Mouse (Mus musculus) neural tube, embryonic 11.5 days (tissue): ENCODE measurements around the gene Rab40c. TPM values are rescaled to one million over a fixed set of nuclear protein-coding genes. Genes with fewer than 3 reads are reported as not detected.
A peak's percentile ranks its signal among the peaks of the same experiment; 100 is the strongest.

Experiments used
- ATAC-seq: fragments of 200-750 bp; cut with Nextera tagmentation; 2 replicates; pipeline ENCODE4 v1.8.0; 2017; ENCODE audit warnings: moderate number of reproducible peaks, mild to moderate bottlenecking, moderate TSS enrichment, moderate library complexity; ENCODE audit not compliant: insufficient read depth, low FRiP score, low TSS enrichment
- DNase-seq: peaks from one replicate; pipeline ENCODE4 v3.0.0-alpha.2; 2015; ENCODE audit warnings: low spot score
- H3K27ac ChIP-seq: fragments of 300-500 bp; sonication (generic); 2 replicates; pipeline ENCODE4 v1.5.1; 2014; ENCODE audit warnings: low read depth, mild to moderate bottlenecking, low read length
- H3K27me3 ChIP-seq: fragments of 300-500 bp; sonication (generic); 2 replicates; pipeline ENCODE4 v1.6.1; 2014; ENCODE audit warnings: mild to moderate bottlenecking, low read length, mixed read lengths; ENCODE audit not compliant: control insufficient read depth, insufficient read depth
- H3K36me3 ChIP-seq: fragments of 300-500 bp; sonication (generic); 2 replicates; pipeline ENCODE4 v1.6.1; 2014; ENCODE audit warnings: mild to moderate bottlenecking, low read length, moderate library complexity, mixed read lengths; ENCODE audit not compliant: control insufficient read depth, insufficient read depth
- H3K4me1 ChIP-seq: fragments of 300-500 bp; sonication (generic); 2 replicates; pipeline ENCODE4 v1.6.1; 2014; ENCODE audit warnings: low read length, mixed read lengths; ENCODE audit not compliant: control insufficient read depth, insufficient read depth
- H3K4me2 ChIP-seq: fragments of 300-500 bp; sonication (generic); 2 replicates; pipeline ENCODE4 v1.6.1; 2014; ENCODE audit warnings: low read depth, mild to moderate bottlenecking, moderate library complexity
- H3K4me3 ChIP-seq: fragments of 300-500 bp; sonication (generic); 2 replicates; pipeline ENCODE4 v1.5.1; 2014; ENCODE audit warnings: low read depth, low read length
- H3K9ac ChIP-seq: fragments of 300-500 bp; sonication (generic); 2 replicates; pipeline ENCODE4 v1.6.1; 2014; ENCODE audit warnings: mild to moderate bottlenecking, low read length
- H3K9me3 ChIP-seq: fragments of 300-500 bp; sonication (generic); 2 replicates; pipeline ENCODE4 v1.6.1; 2016; ENCODE audit warnings: low read length; ENCODE audit not compliant: control insufficient read depth
- WGBS: fragments of 180-500 bp; shearing (Covaris S2); extraction: QIAGEN DNeasy Blood & Tissue Kit; methylation state at CpG from one replicate; pipeline ENCODE4 v1.1.7; 2014; 5-methylcytosine and 5-hydroxymethylcytosine counted together
- polyA plus RNA-seq: library from polyadenylated mRNA; unstranded; fragments of >200 nt; fragmentation: Nextera tagmentation; extraction: Ambion mirVana; gene quantifications from 2 replicates; pipeline ENCODE4 v1.2.1, GENCODE M21; 2014

Rab40c gene
- polyA plus RNA-seq, 1 experiment from 2014 or later = 25.9 TPM

- Histone ChIP-seq H3K27me3 (no peaks in the 10 kb centered on the region), H3K9ac (peak overlapping the region; percentile 98; the same call in 1 of the 2 replicates), H3K27ac (no peak overlapping the region), H3K9me3 (no peaks in the 10 kb centered on the region), H3K4me2 (no peak overlapping the region), H3K4me1 (no peaks in the 10 kb centered on the region), H3K36me3 (0 out of 2 replicates have a peak, but pooled peaks cover 2% of the 10 kb centered on the region), H3K4me3 (no peak overlapping the region)
- WGBS = 91% methylated on average over 2 of the region's 2 CpGs
- DNase-seq (no peak), ATAC-seq (no peak)
These were observed 23.1 kb upstream of the Rab40c start for GRCm38 (mm10) chr17:25942597-25943151.

DNA sequence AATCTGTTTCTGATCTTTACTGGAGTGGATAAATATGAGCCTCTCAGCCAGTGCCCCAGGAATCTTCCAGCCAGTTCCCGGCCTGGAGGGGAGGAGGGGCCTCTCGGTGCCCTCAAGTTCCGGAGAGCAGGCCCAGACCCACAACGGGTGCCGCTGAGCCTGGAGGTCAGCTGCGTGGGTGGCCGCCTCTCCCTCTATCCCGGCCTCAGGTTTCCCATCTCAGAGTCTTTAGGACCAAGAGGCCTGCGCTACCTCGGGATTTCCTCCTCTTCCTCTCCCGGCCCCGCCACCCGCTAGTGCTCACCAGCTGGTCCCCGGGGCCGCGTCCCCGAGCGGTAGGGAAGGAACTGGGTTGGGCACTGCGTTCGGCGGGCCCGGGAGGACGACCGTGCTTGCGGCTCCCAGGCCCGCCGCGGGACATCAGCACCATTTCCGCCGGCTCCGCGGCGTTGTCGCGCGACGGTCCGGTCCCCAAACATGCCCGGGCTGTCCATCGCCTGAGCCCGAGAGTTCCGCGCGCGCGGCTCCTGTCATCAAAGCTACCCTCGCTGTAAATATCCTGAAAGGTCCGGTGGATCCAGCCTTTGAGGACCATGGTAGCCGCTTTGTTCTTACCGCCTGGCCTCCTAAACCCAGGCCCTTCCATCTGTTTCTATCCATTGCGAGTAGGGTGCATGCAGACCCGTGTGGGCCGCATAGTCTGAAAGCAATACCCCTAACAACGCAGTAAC, 22.1 kb upstream of the Rab40c start:
- Histone ChIP-seq H3K4me2 (peak overlapping the region; percentile 65), H3K9me3 (no peaks in the 10 kb centered on the region), H3K9ac (peak overlapping the region; percentile 98), H3K27ac (peak overlapping the region; percentile 79), H3K4me1 (no peaks in the 10 kb centered on the region), H3K4me3 (peak overlapping the region; percentile 84), H3K36me3 (peaks cover 5% of the 10 kb centered on the region), H3K27me3 (no peaks in the 10 kb centered on the region)
- DNase-seq (peak; percentile 81), ATAC-seq (peak; percentile 69; the same call in 1 of the 2 replicates)
- WGBS = 3% methylated on average over 54 of the region's 54 CpGs

DNA sequence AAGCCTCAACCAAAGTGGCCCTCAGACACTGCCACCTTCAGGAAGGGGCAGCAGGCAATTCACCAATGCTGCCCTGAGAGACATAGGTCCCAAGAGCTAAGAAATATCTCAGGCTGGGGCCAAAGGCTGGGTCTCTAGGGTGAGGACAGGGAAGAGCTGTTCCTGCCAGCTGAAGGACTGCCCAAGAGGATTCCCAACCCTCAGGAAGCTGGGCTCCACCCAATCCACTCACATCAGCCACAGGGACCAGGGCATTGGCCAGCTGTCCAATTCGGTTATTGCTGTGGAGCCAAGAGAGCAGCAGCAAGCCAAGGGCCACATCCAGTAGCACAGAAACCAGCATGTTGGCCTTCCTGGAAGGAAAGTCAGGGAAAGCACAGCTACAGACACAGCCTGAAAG, 15.0 kb upstream of the Rab40c start:
- Histone ChIP-seq H3K9me3 (no peaks in the 10 kb centered on the region), H3K4me3 (no peak overlapping the region), H3K9ac (no peak overlapping the region), H3K4me1 (no peaks in the 10 kb centered on the region), H3K4me2 (no peak overlapping the region), H3K36me3 (peaks cover 24% of the 10 kb centered on the region), H3K27me3 (no peaks in the 10 kb centered on the region), H3K27ac (no peak overlapping the region)
- DNase-seq (no peak), ATAC-seq (no peak)
- 88% methylated on average over 1 of the region's 1 CpGs for WGBS

GRCm38 (mm10) chr17:25925348-25925747, 5.8 kb upstream of the Rab40c start:
- ATAC-seq = no peak

DNA sequence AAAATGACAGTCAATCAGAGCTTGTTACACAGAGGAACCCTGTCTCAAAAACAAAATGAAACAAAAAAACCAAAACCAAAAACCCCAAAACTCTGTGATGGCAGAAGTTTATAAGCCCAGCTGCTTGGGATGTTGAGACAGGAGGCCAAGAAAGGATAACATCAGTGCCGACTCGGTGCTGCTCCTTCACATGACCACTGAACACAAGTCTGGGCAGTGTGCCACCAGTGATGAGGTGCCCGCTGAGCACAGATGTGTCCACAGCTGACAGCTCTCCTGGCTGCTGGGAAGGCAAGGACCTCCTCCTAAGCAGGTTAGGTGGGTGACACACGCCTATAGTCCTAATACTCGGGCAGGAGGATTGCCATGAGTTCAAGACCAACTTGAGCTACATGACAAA, 2.6 kb upstream of the Rab40c start:
- DNase-seq (peak; percentile 2), ATAC-seq (no peak)
- H3K36me3 ChIP-seq = peaks cover 2% of the 10 kb centered on the region; the same call in 1 of the 2 replicates
- peaks cover 15% of the 10 kb centered on the region for H3K4me1 ChIP-seq
- no peak overlapping the region for H3K4me2 ChIP-seq
- WGBS = 89% methylated on average over 5 of the region's 5 CpGs
- H3K27ac ChIP-seq = no peak overlapping the region
- no peak overlapping the region for H3K4me3 ChIP-seq
- H3K27me3 ChIP-seq = no peaks in the 10 kb centered on the region
- no peak overlapping the region for H3K9ac ChIP-seq
- H3K9me3 ChIP-seq = no peaks in the 10 kb centered on the region

More at GRCm38 (mm10) chr17:25925348-25925747, 5.8 kb upstream of the Rab40c start:
- Histone ChIP-seq H3K9me3 (no peaks in the 10 kb centered on the region), H3K9ac (no peak overlapping the region), H3K4me3 (no peak overlapping the region), H3K27me3 (no peaks in the 10 kb centered on the region), H3K27ac (no peak overlapping the region), H3K4me1 (peaks cover 5% of the 10 kb centered on the region; the same call in 1 of the 2 replicates), H3K36me3 (peaks cover 16% of the 10 kb centered on the region), H3K4me2 (no peak overlapping the region)
- WGBS = 75% methylated on average over 2 of the region's 2 CpGs
- DNase-seq = peak; percentile 2

- peak overlapping the region; percentile 89 for H3K27ac ChIP-seq
- H3K9me3 ChIP-seq = no peaks in the 10 kb centered on the region
- H3K9ac ChIP-seq = peak overlapping the region; percentile 63
- WGBS = 0% methylated on average over 34 of the region's 40 CpGs
- no peaks in the 10 kb centered on the region for H3K36me3 ChIP-seq
- DNase-seq (peak; percentile 99), ATAC-seq (peak; percentile 98)
- H3K4me3 ChIP-seq = peak overlapping the region; percentile 94
- H3K27me3 ChIP-seq = no peaks in the 10 kb centered on the region
- H3K4me1 ChIP-seq = peaks cover 15% of the 10 kb centered on the region
- peak overlapping the region; percentile 95 for H3K4me2 ChIP-seq
These were observed 487 bp upstream of the Rab40c start for GRCm38 (mm10) chr17:25919786-25920642.

DNA sequence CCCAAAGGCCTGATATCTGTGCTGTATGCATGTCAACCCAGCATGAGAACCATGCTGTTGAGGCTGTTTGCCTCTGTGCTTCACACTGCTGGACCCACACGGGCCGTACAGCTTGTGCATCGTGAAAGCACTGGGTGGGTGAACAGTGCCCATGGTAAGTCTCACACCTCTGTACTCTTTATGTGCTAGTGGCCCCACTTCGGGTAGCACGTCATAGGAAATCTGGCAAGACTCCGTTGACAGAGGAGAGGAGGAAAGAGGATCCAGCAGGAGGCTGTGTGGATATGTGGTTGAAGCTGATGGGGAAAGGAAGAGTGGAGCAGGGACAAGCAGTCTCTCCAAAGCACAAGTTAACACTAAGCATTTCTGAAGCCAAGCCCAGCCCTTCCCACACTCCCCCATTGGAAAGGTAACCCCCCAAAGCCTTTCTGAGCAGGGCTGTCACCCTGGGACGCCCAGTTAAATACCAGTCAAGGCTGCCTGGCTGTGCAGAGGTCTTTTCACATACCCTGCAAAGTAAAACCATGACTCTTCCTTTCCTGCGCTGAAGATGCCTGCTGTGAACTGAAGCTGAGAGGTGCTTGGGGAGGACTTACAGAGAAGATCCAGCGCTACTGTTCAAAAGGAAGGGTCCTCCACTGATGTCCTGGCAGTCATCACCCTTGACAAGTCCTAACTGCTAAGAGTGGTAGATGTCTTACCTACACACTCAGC, 1.3 kb downstream of the Rab40c start:
- Histone ChIP-seq H3K4me2 (peak overlapping the region; percentile 95), H3K27me3 (no peaks in the 10 kb centered on the region), H3K9ac (peak overlapping the region; percentile 80), H3K4me3 (peak overlapping the region; percentile 94), H3K36me3 (no peaks in the 10 kb centered on the region), H3K9me3 (no peaks in the 10 kb centered on the region), H3K4me1 (peaks cover 15% of the 10 kb centered on the region), H3K27ac (no peak overlapping the region)
- no peak for ATAC-seq
- 86% methylated on average over 9 of the region's 9 CpGs for WGBS
- no peak for DNase-seq

GRCm38 (mm10) chr17:25916931-25917647, 2.4 kb downstream of the Rab40c start:
- H3K9me3 ChIP-seq = no peaks in the 10 kb centered on the region
- H3K4me1 ChIP-seq = peaks cover 15% of the 10 kb centered on the region
- no peak overlapping the region for H3K9ac ChIP-seq
- no peaks in the 10 kb centered on the region for H3K36me3 ChIP-seq
- WGBS = 87% methylated on average over 8 of the region's 8 CpGs
- no peak overlapping the region for H3K4me3 ChIP-seq
- H3K27ac ChIP-seq = no peak overlapping the region
- no peak for ATAC-seq
- no peaks in the 10 kb centered on the region for H3K27me3 ChIP-seq
- no peak for DNase-seq
- no peak overlapping the region for H3K4me2 ChIP-seq
